Mouse (Mus musculus) CD4-positive, CD25-positive, alpha-beta regulatory T cell, adult 2 months (primary cell): ENCODE measurements around the gene Hacd2.

ENCODE experiments used
- DNase-seq: peaks from one replicate; pipeline ENCODE4 v3.0.0-alpha.2; 2012; ENCODE audit warnings: low read depth, low spot score

The Hacd2 gene

DNA sequence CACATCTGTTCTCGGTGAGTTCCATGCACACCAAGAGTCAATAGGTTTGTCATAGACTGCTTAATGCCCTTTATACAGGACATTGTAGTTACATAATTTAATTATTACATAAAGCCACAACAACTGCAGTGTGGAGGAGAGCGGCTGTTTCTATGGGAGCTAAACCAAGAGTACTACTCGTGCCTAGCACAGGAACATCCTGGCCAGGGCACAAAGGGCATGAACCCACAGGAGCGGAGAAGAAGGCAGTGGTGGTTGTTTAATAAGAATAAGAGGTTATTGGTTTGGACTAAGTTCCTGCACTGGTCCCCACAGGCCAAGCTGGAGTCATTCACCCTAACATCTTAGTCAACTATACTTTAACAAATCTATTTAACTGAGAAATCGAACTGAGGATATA lies 16.0 kb upstream of the Hacd2 start:
- DNase-seq: no peak

GRCm38 (mm10) chr16:35007361-35007760 lies 14.9 kb upstream of the Hacd2 start:
- no peak for DNase-seq

- no peak for DNase-seq
These were observed 13.8 kb upstream of the Hacd2 start for GRCm38 (mm10) chr16:35008447-35008846.

- no peak for DNase-seq
These were observed 8.7 kb upstream of the Hacd2 start for GRCm38 (mm10) chr16:35013501-35013900.

- no peak for DNase-seq
These were observed 5.7 kb upstream of the Hacd2 start for GRCm38 (mm10) chr16:35016491-35016890.

DNA sequence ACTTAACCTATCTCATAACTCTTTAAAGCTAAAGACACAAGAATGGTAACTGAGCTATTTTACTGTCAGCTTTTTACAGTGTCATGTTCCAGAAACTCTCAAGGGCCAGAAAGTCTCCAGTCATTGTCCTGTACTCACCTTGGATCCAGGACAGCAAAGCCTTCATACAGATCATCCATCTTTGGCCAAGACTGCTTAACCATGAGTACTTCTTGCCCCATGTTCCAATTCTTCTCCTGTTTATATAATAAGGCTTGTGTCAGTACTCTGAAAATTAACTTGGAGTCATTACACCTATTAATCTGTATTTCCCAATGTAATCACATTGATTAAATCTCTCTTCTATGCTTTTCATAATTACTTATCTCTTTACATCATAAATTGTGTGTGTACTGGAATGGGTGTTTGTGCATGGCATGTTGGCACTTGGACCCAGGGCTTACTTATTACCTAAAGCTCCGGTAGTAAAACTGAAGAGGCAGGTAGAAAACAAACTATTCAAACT lies 3.7 kb upstream of the Hacd2 start:
- DNase-seq: no peak

GRCm38 (mm10) chr16:35021903-35022241 lies 356 bp upstream of the Hacd2 start:
- no peak for DNase-seq

DNA sequence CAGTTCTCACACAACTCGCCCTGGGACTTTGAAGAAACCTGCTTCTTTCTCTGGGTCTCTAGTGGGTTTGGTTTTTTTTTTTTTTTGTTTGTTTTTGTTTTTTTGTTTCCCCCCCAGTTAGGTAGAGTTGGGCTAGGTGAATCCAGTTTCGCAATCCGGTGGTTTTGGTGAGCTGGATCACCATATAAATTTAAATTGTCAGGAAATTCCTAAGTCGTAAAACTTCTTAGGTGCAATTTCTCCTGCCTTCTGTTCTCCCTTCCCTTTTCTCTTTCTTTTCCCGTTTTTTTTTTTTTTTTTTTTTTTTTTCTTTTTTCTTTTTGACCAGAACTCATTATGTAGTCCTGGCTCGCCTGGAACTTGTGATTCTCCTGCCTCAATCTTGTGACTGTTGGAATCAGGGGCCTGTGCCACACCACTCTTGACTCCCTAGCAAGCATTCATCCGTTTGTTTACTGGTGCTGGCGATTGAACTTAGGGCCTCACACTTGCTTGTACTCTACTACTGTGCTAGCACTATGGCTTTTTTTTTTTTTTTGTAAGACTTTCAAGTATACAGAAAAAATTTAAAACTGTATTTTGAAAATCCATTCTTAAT lies 1.0 kb downstream of the Hacd2 start:
- DNase-seq: no peak

GRCm38 (mm10) chr16:35024300-35024699 lies 2.1 kb downstream of the Hacd2 start:
- peak; percentile 48 for DNase-seq

DNA sequence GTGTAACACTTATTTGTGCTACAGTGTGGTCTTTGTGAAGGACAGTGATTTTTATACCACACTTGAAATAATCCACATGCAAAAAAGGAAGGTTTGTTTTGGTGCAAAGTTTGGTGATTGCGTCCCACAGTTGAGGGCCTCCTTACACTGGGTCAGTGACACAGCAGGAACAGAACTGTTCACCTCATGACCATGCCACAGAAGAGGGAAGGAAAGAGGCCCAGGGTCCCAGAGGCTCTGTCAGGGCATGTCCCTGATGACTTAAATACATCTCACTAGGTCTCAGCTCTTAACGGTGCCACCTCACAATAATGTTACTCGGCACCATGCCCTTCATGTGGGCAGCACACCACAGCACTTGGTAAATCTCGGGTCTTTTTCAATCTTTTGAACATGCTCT lies 3.1 kb downstream of the Hacd2 start:
- DNase-seq: no peak

GRCm38 (mm10) chr16:35033241-35033640 lies 11.0 kb downstream of the Hacd2 start:
- DNase-seq: no peak

GRCm38 (mm10) chr16:35033809-35034577 lies 11.8 kb downstream of the Hacd2 start:
- no peak for DNase-seq

- no peak for DNase-seq
These were observed 12.7 kb downstream of the Hacd2 start for GRCm38 (mm10) chr16:35034971-35035370.

DNA sequence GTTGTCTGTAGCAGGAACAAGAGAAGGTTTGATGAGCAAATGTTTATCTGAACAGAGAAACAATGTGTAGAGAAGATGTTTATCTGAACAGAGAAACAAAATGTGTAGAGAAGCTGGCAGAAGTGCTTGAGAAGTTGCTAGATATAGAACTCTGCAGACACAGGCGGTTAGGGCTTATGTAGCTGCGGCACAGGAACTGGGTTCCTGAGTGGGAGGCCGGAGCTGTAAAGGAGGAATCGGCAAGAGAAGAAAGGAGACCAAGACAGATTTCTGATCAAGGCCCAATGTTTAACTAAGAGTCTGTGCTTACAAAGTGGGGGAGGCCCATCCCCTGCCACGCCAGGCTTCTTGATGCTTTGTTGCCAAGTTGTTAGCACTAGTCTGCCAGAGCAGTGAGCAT lies 14.5 kb downstream of the Hacd2 start:
- DNase-seq: no peak

DNA sequence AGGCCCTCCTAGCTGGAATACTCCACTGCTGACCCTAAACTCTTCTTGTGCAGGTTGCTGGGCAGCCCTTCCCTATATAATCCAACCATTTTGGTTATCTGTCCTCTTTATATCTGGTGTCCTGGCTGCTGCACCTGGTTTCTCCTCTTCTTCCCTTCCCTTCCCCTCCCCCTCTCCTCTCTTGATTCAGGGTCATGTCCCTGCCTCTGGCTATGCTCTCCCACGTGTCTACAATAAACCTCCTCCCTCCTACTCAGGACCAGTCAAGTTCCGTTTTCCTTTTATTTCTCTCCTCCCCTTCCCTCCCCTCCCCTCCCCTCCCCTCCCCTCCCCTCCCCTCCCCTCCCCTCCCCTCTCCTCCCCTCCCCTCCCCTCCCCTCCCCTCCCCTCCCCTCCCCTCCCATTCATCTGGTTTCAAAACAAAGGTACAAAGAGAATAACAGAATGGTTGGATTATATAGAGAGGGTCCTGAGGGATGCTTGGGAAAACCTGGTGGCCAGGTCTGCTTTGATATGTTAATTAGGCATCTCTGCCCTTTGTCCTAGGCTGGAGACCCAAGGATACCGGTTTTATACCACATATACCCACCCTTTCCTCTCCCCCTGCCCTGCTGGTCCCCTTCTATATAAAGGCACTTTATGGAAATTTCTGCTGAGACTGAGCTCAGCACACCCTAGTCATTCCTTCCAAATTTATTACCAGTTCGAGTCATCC lies 16.3 kb downstream of the Hacd2 start:
- no peak for DNase-seq

GRCm38 (mm10) chr16:35040154-35040553 lies 17.9 kb downstream of the Hacd2 start:
- no peak for DNase-seq

- DNase-seq: no peak
These were observed 18.8 kb downstream of the Hacd2 start for GRCm38 (mm10) chr16:35041001-35041400.

DNA sequence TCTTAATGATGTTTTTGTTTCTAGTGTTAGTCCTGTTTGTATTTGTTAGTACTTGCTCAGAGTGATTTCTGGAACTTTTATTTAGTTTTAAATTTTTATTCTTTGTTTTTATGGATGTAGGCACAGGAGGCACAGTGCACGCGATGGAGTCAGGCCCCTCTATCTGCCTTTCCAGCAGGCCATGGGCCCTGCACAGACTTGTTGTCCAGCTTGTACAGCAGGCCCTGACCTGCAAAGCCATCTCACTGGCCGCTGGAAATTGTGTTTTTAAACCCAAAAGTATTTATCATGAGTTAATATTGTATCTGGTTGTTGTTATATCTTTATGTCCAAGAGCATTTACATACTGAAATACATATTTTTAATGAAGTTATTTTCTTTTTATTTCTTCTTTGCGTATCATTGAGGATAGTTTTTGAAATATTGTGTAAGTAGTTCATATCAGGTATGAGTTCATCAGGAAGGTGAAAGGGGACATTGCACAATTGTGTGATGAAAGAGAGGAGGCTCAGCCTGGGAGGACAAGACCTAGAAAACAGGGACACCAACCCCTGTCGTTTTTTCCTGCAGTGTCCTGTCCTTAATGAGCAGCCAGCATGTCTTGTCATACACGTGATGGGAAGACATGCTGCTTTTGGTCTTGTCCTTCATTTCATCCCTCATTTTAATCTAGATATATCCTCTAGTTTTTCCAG lies 24.0 kb downstream of the Hacd2 start:
- DNase-seq: no peak

GRCm38 (mm10) chr16:35047272-35047969 lies 25.2 kb downstream of the Hacd2 start:
- no peak for DNase-seq

DNA sequence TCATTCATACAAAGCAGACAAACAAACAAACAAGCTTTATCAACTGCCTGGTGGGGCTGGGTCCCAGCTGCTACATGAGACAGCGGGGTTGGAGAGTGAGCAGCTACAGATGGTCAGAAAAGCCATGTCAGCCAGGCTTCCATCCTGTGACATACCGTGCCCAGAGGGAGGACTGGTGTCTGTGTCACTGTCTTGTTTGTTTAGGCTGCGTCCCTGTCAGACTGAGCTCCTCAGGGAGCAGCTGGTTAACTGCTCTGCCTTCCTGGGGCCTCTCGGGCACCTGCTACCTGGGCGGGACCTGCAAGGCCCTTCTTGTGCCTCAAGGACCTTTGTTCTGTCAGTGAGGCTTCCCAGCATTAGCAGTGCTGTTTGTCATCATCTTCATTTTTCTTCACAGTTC lies 28.8 kb downstream of the Hacd2 start:
- DNase-seq: no peak

DNA sequence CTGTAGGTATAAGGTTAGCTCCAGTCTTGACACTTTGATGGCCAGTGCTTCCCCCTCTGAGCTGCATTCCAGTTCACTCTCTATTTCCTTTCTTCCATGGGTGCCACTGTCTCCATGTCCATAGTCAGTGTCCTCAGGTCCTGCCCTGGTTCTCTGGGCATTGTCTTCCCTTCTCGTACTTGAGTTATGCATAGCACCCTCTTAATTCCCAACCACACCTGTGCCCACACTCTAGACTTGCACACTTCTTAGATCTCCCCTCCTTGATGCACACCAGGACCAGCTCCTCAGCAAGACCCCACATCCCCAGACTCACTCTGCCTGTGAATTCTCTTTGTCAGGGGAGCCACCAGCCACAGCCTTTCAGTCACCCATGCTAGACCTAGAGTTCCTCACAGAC lies 30.0 kb downstream of the Hacd2 start:
- DNase-seq: no peak
